Mouse (Mus musculus) retina, postnatal 1 day (tissue): ENCODE results near the gene Atcay.

Experiments
- DNase-seq: peaks from one replicate; pipeline ENCODE4 v3.0.0-alpha.2; 2012

Gene Atcay

GRCm38 (mm10) chr10:81230438-81231332, at the start of gene Atcay:
TSS of gene Atcay (minus strand) at chr10:81230833.
- peak; percentile 83 for DNase-seq

GRCm38 (mm10) chr10:81279496-81279895, 48.9 kb upstream of the Atcay start:
- no peak for DNase-seq

- no peak for DNase-seq
Observed at GRCm38 (mm10) chr10:81277676-81278075, 47.0 kb upstream of the Atcay start.

GRCm38 (mm10) chr10:81273842-81274241, 43.2 kb upstream of the Atcay start:
- no peak for DNase-seq

GRCm38 (mm10) chr10:81272356-81272755, 41.7 kb upstream of the Atcay start:
- DNase-seq: no peak

GRCm38 (mm10) chr10:81268643-81269412, 38.2 kb upstream of the Atcay start:
- DNase-seq: no peak

- DNase-seq: peak; percentile 94
Observed at GRCm38 (mm10) chr10:81268056-81268455, 37.4 kb upstream of the Atcay start.

GRCm38 (mm10) chr10:81266211-81267105, 35.8 kb upstream of the Atcay start, which contains the start of the genes Mrpl54 and Apba3:
TSS of gene Mrpl54 (minus strand) at chr10:81266934.
TSS of gene Apba3 (plus strand) at chr10:81266960.
- DNase-seq: peak; percentile 96

GRCm38 (mm10) chr10:81265540-81265939, 34.9 kb upstream of the Atcay start:
- no peak for DNase-seq

- DNase-seq: no peak
Observed at GRCm38 (mm10) chr10:81261025-81261424, 30.4 kb upstream of the Atcay start.

GRCm38 (mm10) chr10:81259225-81259884, 28.7 kb upstream of the Atcay start:
- no peak for DNase-seq

- DNase-seq: peak; percentile 54
Observed at GRCm38 (mm10) chr10:81257158-81258039, 26.8 kb upstream of the Atcay start.

- no peak for DNase-seq
Observed at GRCm38 (mm10) chr10:81254886-81255285, 24.3 kb upstream of the Atcay start.

- DNase-seq: peak; percentile 76
Observed at GRCm38 (mm10) chr10:81252424-81253419, 22.1 kb upstream of the Atcay start, which contains the start of gene Matk. TSS of gene Matk (plus strand) at chr10:81252935.

GRCm38 (mm10) chr10:81249442-81249841, 18.8 kb upstream of the Atcay start:
- DNase-seq: no peak

- DNase-seq: no peak
Observed at GRCm38 (mm10) chr10:81247804-81248203, 17.2 kb upstream of the Atcay start.

- DNase-seq: no peak
Observed at GRCm38 (mm10) chr10:81245166-81245565, 14.5 kb upstream of the Atcay start.

- DNase-seq: peak; percentile 82
Observed at GRCm38 (mm10) chr10:81244595-81244994, 14.0 kb upstream of the Atcay start.

GRCm38 (mm10) chr10:81244146-81244545, 13.5 kb upstream of the Atcay start:
- DNase-seq: no peak

GRCm38 (mm10) chr10:81242021-81242420, 11.4 kb upstream of the Atcay start:
- no peak for DNase-seq
